Mouse (Mus musculus) heart, adult 2 months (tissue): Measurements from ENCODE around the gene Eva1a. TPM values are rescaled to one million over a fixed set of nuclear protein-coding genes. Genes with fewer than 3 reads are reported as not detected.
A peak's percentile ranks its signal among the peaks of the same experiment; 100 is the strongest.

Source experiments
- DNase-seq, 2 experiments: peaks; one replicate each; pipeline ENCODE4 v3.0.0; 2021
- H3K27ac ChIP-seq: fragments of 200-600 bp; 2 replicates; pipeline ENCODE4 v1.8.1; 2022
- H3K27me3 ChIP-seq: fragments of 200-500 bp; 2 replicates; pipeline ENCODE4 v1.6.1; 2012; ENCODE audit warnings: mild to moderate bottlenecking, low read length, inconsistent platforms, mixed read lengths; ENCODE audit not compliant: control insufficient read depth, insufficient read depth
- H3K36me3 ChIP-seq: fragments of 200-500 bp; 2 replicates; pipeline ENCODE4 v1.6.1; 2012; ENCODE audit warnings: low read length, inconsistent platforms; ENCODE audit not compliant: control insufficient read depth, insufficient read depth
- H3K4me1 ChIP-seq: fragments of 200-500 bp; 2 replicates; pipeline ENCODE4 v1.6.1; 2011; ENCODE audit warnings: low read length; ENCODE audit not compliant: control insufficient read depth, insufficient read depth
- H3K4me3 ChIP-seq: fragments of 200-600 bp; 2 replicates; pipeline ENCODE4 v1.8.1; 2022
- H3K79me2 ChIP-seq: fragments of 200-500 bp; replicated peaks from 2 replicates; pipeline ENCODE4 v1.6.1; 2012; ENCODE audit warnings: mild to moderate bottlenecking, inconsistent platforms, low read length, moderate library complexity, mixed read lengths; ENCODE audit not compliant: control insufficient read depth, insufficient read depth
- H3K9ac ChIP-seq: fragments of 200-500 bp; 2 replicates; pipeline ENCODE4 v1.6.1; 2012; ENCODE audit warnings: low read depth, mild to moderate bottlenecking, control low read depth, inconsistent platforms, low read length, mixed read lengths
- CTCF ChIP-seq: fragments of 200-600 bp; IDR thresholded peaks from 2 replicates; pipeline ENCODE4 v1.8.1; 2022; ENCODE audit warnings: antibody characterized with exemption, mild to moderate bottlenecking, moderate library complexity
- EP300 ChIP-seq: fragments of 200-500 bp; IDR thresholded peaks from 2 replicates; pipeline ENCODE4 v1.6.1; 2011; ENCODE audit warnings: low read depth, low read length, control low read depth; ENCODE audit not compliant: insufficient read depth
- POLR2A ChIP-seq: fragments of 200-500 bp; IDR thresholded peaks from 2 replicates; pipeline ENCODE4 v1.6.1; 2011; ENCODE audit warnings: mild to moderate bottlenecking, low read depth, low read length, control low read depth; ENCODE audit not compliant: insufficient read depth
- WGBS: fragments of 180-500 bp; shearing (Covaris S2); methylation state at CpG from one replicate; pipeline ENCODE4 v1.1.7; 2018; 5-methylcytosine and 5-hydroxymethylcytosine counted together
- intact Hi-C: fragments of 180-260 bp; cut with DNase I; formaldehyde crosslinking; loops from one replicate; pipeline ENCODE4 v1.15.1; 2025
- polyA plus RNA-seq: library from polyadenylated mRNA; depleted of rRNA; stranded (reverse); fragments of >200 nt; gene quantifications from 2 replicates; pipeline ENCODE4 v1.2.3, GENCODE M21; 2012
- total RNA-seq, 2 experiments: library from RNA; stranded (reverse); gene quantifications; 2 replicates each; pipeline ENCODE4 v1.2.3; 2021

The Eva1a gene
- total and polyA plus RNA-seq, 3 experiments: 1.8 to 2.4 (median 2.0) TPM

DNA sequence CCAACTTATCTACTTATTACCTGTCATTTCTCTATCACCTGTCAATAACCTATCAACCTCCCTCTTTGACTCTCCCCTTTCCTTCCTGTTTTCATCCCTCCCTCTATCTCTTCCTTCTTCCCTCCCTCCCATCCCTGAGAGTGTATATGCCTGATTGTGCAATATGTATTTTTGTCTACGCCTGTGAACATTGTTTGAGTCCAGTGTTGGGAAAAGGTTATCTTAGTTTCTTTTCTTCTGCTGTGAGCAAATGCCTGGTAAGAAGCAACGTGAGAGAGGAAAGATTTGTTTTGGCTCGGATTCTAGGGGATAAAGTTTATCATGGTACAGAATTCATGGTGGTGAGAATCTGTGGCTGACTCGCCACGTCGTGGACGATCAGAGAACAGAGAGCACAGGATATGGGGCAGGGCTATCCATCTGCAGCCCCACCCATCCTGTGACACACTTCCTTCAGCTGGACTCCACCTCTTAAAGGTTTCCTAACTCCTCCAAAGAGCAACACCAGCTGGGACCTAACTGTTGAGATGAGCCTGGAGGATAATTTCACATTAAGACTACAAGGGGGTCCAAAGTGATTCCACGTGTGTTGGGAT, 44.6 kb downstream of the Eva1a start:
- Histone ChIP-seq H3K4me3 (no peak overlapping the region), H3K27ac (peak overlapping the region; percentile 76), H3K9ac (no peak overlapping the region), H3K27me3 (no peaks in the 10 kb centered on the region; the same call in 1 of the 2 replicates), H3K36me3 (peaks cover 10% of the 10 kb centered on the region), H3K79me2 (no peaks in the 10 kb centered on the region), H3K4me1 (peaks cover 10% of the 10 kb centered on the region)
- TF ChIP-seq POLR2A (peak; percentile 45; the same call in 1 of the 2 replicates), CTCF (no peak)
- no peak for DNase-seq
- 44% methylated on average over 8 of the region's 8 CpGs for WGBS
- intact Hi-C loops: loop anchor here (2.0 kb wide), 1 partner anchor 45 kb away; the partner anchor contains the start of gene Eva1a

DNA sequence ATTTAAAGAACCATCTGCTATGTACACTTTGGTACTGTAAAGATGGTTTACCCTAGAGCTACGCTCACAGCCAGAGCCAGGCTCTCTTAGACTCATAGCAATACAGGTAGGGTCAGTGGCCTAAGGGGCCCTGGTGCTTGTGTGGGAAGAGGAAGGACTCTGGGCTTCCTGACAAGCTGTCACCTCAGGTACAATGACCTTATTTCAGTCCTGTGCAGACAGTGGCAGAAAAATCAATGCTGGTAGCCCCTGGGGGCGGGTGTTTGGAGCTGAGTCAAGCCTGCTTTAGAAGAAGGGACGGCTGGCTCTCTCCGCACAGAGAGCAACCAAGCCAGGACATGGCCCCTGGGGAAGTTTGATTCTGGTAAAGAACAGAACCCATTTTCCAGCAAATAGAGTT, 47.3 kb downstream of the Eva1a start:
- Histone ChIP-seq H3K79me2 (no peaks in the 10 kb centered on the region), H3K9ac (no peak overlapping the region), H3K27me3 (no peaks in the 10 kb centered on the region; the same call in 1 of the 2 replicates), H3K36me3 (peaks cover 7% of the 10 kb centered on the region), H3K4me1 (peaks cover 10% of the 10 kb centered on the region), H3K27ac (no peak overlapping the region), H3K4me3 (no peak overlapping the region)
- intact Hi-C loops: no loop called here
- 58% methylated on average over 4 of the region's 4 CpGs for WGBS
- DNase-seq: no peak
- TF ChIP-seq EP300 (no peak), POLR2A (no peak), CTCF (no peak)

DNA sequence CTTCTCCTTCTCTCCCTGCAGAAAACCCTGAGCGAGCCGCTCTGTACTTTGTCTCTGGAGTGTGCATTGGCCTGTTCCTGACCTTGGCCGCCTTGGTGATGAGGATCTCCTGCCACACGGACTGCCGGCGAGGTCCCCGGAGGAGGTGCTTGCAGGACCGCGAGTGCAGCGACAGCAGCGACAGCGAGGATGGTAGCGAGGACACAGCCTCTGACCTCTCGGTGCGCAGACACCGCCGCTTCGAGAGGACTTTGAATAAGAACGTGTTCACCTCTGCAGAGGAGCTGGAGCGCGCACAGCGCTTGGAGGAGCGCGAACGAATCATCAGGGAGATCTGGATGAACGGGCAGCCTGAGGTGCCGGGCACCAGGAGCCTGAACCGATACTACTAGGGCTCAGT, 50.9 kb downstream of the Eva1a start:
- no peak for TF ChIP-seq CTCF
- no peak for TF ChIP-seq EP300
- TF ChIP-seq POLR2A: no peak
- Histone ChIP-seq H3K79me2 (no peaks in the 10 kb centered on the region), H3K9ac (no peak overlapping the region), H3K4me3 (no peak overlapping the region), H3K27ac (peak overlapping the region; percentile 42), H3K27me3 (no peaks in the 10 kb centered on the region; the same call in 1 of the 2 replicates), H3K36me3 (no peaks in the 10 kb centered on the region), H3K4me1 (no peaks in the 10 kb centered on the region)
- 29% methylated on average over 28 of the region's 28 CpGs for WGBS
- no peak for DNase-seq
- intact Hi-C loops: no loop called here

DNA sequence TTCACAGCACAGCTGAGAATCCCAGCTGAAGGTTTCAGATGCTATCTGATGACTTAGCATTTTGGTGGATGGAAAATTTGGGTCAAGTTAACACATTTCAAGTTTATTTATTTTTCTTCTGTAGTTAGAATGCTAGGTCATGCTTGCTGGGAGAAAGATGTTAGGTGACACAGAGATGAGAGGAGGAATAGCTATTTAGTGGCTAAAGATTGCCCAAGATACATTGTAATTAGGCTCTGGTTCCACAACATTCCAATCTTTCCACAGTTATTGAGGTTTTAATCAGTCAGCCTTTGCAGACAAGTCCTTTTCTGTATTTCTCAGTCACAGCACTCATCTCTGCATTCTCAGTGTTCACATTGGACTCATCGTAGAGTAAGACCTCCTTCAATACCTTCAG, 56.9 kb downstream of the Eva1a start:
- Histone ChIP-seq H3K36me3 (no peaks in the 10 kb centered on the region), H3K27me3 (no peaks in the 10 kb centered on the region), H3K4me1 (no peaks in the 10 kb centered on the region; the same call in none of the 2 replicates), H3K27ac (no peak overlapping the region), H3K9ac (no peak overlapping the region), H3K79me2 (no peaks in the 10 kb centered on the region), H3K4me3 (no peak overlapping the region)
- DNase-seq: no peak
- intact Hi-C loops: no loop called here
- TF ChIP-seq POLR2A (no peak), CTCF (no peak), EP300 (no peak)
- WGBS: 72% methylated on average over 1 of the region's 1 CpGs

DNA sequence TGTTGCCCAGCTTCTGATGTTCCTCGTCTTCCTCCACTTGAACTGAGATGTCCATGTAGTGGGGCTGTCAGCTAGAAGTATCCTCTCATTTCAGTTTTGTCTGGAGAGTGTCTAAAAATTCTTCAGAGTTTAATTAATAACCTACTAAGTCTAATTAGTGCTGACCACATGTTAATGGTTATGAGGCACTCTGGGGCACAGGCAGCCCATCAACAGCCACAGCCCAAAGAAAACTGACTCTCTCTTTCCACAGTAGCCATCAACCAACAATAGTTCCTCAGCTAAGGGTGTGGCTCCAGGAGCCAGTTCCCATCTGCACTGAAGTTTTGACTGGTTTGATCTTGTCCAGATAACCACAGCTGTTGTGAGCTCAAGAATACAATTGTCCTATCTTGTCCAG, 57.6 kb downstream of the Eva1a start:
- WGBS: 63% methylated on average over 1 of the region's 1 CpGs
- Histone ChIP-seq H3K27ac (no peak overlapping the region), H3K9ac (no peak overlapping the region), H3K79me2 (no peaks in the 10 kb centered on the region), H3K27me3 (no peaks in the 10 kb centered on the region), H3K4me1 (no peaks in the 10 kb centered on the region; the same call in none of the 2 replicates), H3K36me3 (no peaks in the 10 kb centered on the region), H3K4me3 (no peak overlapping the region)
- intact Hi-C loops: no loop called here
- DNase-seq: no peak
- TF ChIP-seq POLR2A (no peak), CTCF (no peak), EP300 (no peak)

DNA sequence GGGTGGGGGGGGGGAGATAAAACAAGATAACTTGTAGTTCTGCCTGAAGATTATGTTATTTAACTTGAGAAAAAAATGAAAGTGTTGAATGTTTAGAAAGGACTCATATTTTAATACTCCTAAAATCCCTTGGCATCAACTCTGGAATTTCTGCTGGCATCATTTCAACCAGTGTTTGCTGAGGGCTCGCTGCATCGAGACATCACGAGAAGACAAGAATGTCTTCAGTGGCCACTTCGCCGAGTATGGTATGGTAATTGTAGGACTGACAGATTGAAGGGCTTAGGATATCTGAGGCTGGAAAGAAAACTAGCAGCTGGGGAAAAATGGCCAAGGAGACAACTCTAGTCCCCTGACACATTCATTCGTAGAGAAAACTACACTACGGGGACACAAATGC, 69.6 kb downstream of the Eva1a start:
- DNase-seq: no peak
- intact Hi-C loops: no loop called here
- Histone ChIP-seq H3K4me1 (no peaks in the 10 kb centered on the region), H3K36me3 (no peaks in the 10 kb centered on the region), H3K4me3 (no peak overlapping the region), H3K79me2 (no peaks in the 10 kb centered on the region), H3K9ac (no peak overlapping the region), H3K27ac (no peak overlapping the region), H3K27me3 (no peaks in the 10 kb centered on the region)
- WGBS: 59% methylated on average over 7 of the region's 7 CpGs
- no peak for TF ChIP-seq EP300
